Mouse (Mus musculus) megakaryocyte, embryonic 14.5 days (primary cell): ENCODE measurements around the gene Fgf8. TPM values are rescaled to one million over a fixed set of nuclear protein-coding genes. Genes with fewer than 3 reads are reported as not detected.

Experiments used
- H3K27me3 ChIP-seq: replicated peaks from 2 replicates; pipeline ENCODE3; 2012; ENCODE audit warnings: inconsistent platforms
- H3K36me3 ChIP-seq: replicated peaks from 2 replicates; pipeline ENCODE3; 2012; ENCODE audit warnings: low read length, inconsistent platforms, mixed read lengths
- H3K4me1 ChIP-seq: 2 replicates; pipeline ENCODE4 v1.6.1; 2012; ENCODE audit warnings: inconsistent platforms
- H3K4me3 ChIP-seq: replicated peaks from 2 replicates; pipeline ENCODE3; 2012; ENCODE audit warnings: moderate library complexity, mild to moderate bottlenecking, inconsistent platforms
- H3K9me3 ChIP-seq: 2 replicates; pipeline ENCODE4 v1.6.1; 2012; ENCODE audit warnings: inconsistent platforms
- FLI1 ChIP-seq: IDR thresholded peaks from 2 replicates; pipeline ENCODE4 v1.6.1; 2012; ENCODE audit warnings: low read length, inconsistent platforms, mixed read lengths
- GATA1 ChIP-seq: IDR thresholded peaks from 3 replicates; pipeline ENCODE4 v1.6.1; 2012; ENCODE audit warnings: mixed read lengths, low read length, inconsistent platforms, borderline replicate concordance
- polyA plus RNA-seq: library from polyadenylated mRNA; stranded (reverse); fragments of >175 nt; gene quantifications from 2 replicates; pipeline ENCODE4 v1.2.3, GENCODE M21; 2012; ENCODE audit warnings: low replicate concordance; ENCODE audit not compliant: insufficient read depth

Fgf8 gene
- polyA plus RNA-seq, 1 experiment = not detected

- Histone ChIP-seq H3K4me3 (peak overlapping the region; percentile 95), H3K9me3 (no peaks in the 10 kb centered on the region), H3K36me3 (peaks cover 47% of the 10 kb centered on the region), H3K27me3 (peaks cover 25% of the 10 kb centered on the region), H3K4me1 (peaks cover 60% of the 10 kb centered on the region)
- TF ChIP-seq FLI1 (no peak), GATA1 (no peak)
Measured at GRCm38 (mm10) chr19:45748691-45749242, 6.1 kb upstream of the Fgf8 start.

- peaks cover 56% of the 10 kb centered on the region for H3K4me1 ChIP-seq
- TF ChIP-seq GATA1 = no peak
- TF ChIP-seq FLI1 = no peak
- H3K27me3 ChIP-seq = peaks cover 30% of the 10 kb centered on the region
- H3K9me3 ChIP-seq = no peaks in the 10 kb centered on the region
- peaks cover 41% of the 10 kb centered on the region for H3K36me3 ChIP-seq
- peak overlapping the region; percentile 95 for H3K4me3 ChIP-seq
Measured at GRCm38 (mm10) chr19:45748206-45748605, 5.5 kb upstream of the Fgf8 start.

GRCm38 (mm10) chr19:45747028-45747867 lies 4.5 kb upstream of the Fgf8 start:
- peaks cover 54% of the 10 kb centered on the region for H3K4me1 ChIP-seq
- peaks cover 32% of the 10 kb centered on the region for H3K36me3 ChIP-seq
- TF ChIP-seq GATA1 = no peak
- no peak for TF ChIP-seq FLI1
- H3K27me3 ChIP-seq = peaks cover 38% of the 10 kb centered on the region
- no peaks in the 10 kb centered on the region for H3K9me3 ChIP-seq
- no peak overlapping the region for H3K4me3 ChIP-seq

GRCm38 (mm10) chr19:45746153-45747020 lies 3.7 kb upstream of the Fgf8 start:
- Histone ChIP-seq H3K36me3 (peaks cover 24% of the 10 kb centered on the region), H3K27me3 (peaks cover 47% of the 10 kb centered on the region), H3K9me3 (no peaks in the 10 kb centered on the region), H3K4me1 (peaks cover 54% of the 10 kb centered on the region), H3K4me3 (peak overlapping the region; percentile 25)
- TF ChIP-seq FLI1 = no peak
- no peak for TF ChIP-seq GATA1

GRCm38 (mm10) chr19:45745344-45746152 lies 2.8 kb upstream of the Fgf8 start:
- peaks cover 55% of the 10 kb centered on the region for H3K27me3 ChIP-seq
- TF ChIP-seq FLI1 = no peak
- no peak for TF ChIP-seq GATA1
- H3K4me3 ChIP-seq = no peak overlapping the region
- no peaks in the 10 kb centered on the region for H3K9me3 ChIP-seq
- peaks cover 57% of the 10 kb centered on the region for H3K4me1 ChIP-seq
- H3K36me3 ChIP-seq = peaks cover 17% of the 10 kb centered on the region

GRCm38 (mm10) chr19:45743619-45744018 lies 904 bp upstream of the Fgf8 start:
- peaks cover 11% of the 10 kb centered on the region for H3K36me3 ChIP-seq
- H3K4me3 ChIP-seq = no peak overlapping the region
- H3K9me3 ChIP-seq = no peaks in the 10 kb centered on the region
- peaks cover 44% of the 10 kb centered on the region for H3K4me1 ChIP-seq
- TF ChIP-seq FLI1 = no peak
- TF ChIP-seq GATA1 = no peak
- H3K27me3 ChIP-seq = peaks cover 74% of the 10 kb centered on the region

GRCm38 (mm10) chr19:45742984-45743575 lies 365 bp upstream of the Fgf8 start:
- Histone ChIP-seq H3K4me1 (peaks cover 39% of the 10 kb centered on the region), H3K4me3 (no peak overlapping the region), H3K9me3 (no peaks in the 10 kb centered on the region), H3K36me3 (peaks cover 7% of the 10 kb centered on the region), H3K27me3 (peaks cover 79% of the 10 kb centered on the region)
- TF ChIP-seq GATA1 = no peak
- no peak for TF ChIP-seq FLI1

- Histone ChIP-seq H3K4me3 (no peak overlapping the region), H3K9me3 (no peaks in the 10 kb centered on the region), H3K27me3 (peaks cover 94% of the 10 kb centered on the region), H3K36me3 (no peaks in the 10 kb centered on the region), H3K4me1 (peaks cover 39% of the 10 kb centered on the region)
- TF ChIP-seq FLI1 (no peak), GATA1 (no peak)
Measured at GRCm38 (mm10) chr19:45741431-45742217, 1.1 kb downstream of the Fgf8 start.

- peaks cover 97% of the 10 kb centered on the region for H3K27me3 ChIP-seq
- TF ChIP-seq GATA1 (no peak), FLI1 (no peak)
Measured at GRCm38 (mm10) chr19:45740817-45741216, 1.9 kb downstream of the Fgf8 start.

More at GRCm38 (mm10) chr19:45740817-45741216, 1.9 kb downstream of the Fgf8 start:
- no peaks in the 10 kb centered on the region for H3K36me3 ChIP-seq
- no peak overlapping the region for H3K4me3 ChIP-seq
- H3K4me1 ChIP-seq = peaks cover 32% of the 10 kb centered on the region
- H3K9me3 ChIP-seq = no peaks in the 10 kb centered on the region
